Comparison of ENCODE assay signal across 39 mouse cellular contexts in genomic region chr11:66960797-66961196, GRCm38 (mm10). TPM values are rescaled to one million over a fixed set of nuclear protein-coding genes. Genes with fewer than 3 reads are reported as not detected.
DNase-seq lines count a peak whose midpoint lies in the region; ATAC-seq lines count a peak whose summit lies in the region.
"Had no signal": no experiment of that assay in that cellular context is flagged by ENCODE, and none has a peak within 500 bp of the region (broad histone marks: within the 10 kb centered on the region; RNA-seq: fewer than 3 reads in every experiment).

No protein-coding gene starts in this region.

- H3K4me2 ChIP-seq in intestine, embryonic 15.5 days (replicated peaks) = no peak overlapping the region; the same call in 1 of the 2 replicates
- H3K4me2 ChIP-seq in stomach, embryonic 15.5 days = no peak overlapping the region
- H3K4me2 ChIP-seq: forebrain, embryonic 12.5 days; hindbrain, embryonic 15.5 days; kidney, embryonic 15.5 days; limb, embryonic 15.5 days; liver, embryonic 13.5 days; midbrain, embryonic 13.5 days had no signal

- no peaks in the 10 kb centered on the region for H3K9me3 ChIP-seq in intestine, embryonic 15.5 days
- no peaks in the 10 kb centered on the region for H3K9me3 ChIP-seq in stomach, embryonic 15.5 days
- H3K9me3 ChIP-seq: forebrain, embryonic 12.5 days; hindbrain, embryonic 10.5 days; hindbrain, embryonic 15.5 days; kidney, embryonic 15.5 days; limb, embryonic 10.5 days; limb, embryonic 15.5 days; liver, embryonic 13.5 days; midbrain, embryonic 13.5 days had no signal

- ATAC-seq in intestine, embryonic 15.5 days = peak; percentile 88
- ATAC-seq in stomach, embryonic 15.5 days (ENCODE audit: insufficient read depth, low FRiP score, low read depth) = peak; percentile 47; the same call in 1 of the 2 replicates
- ATAC-seq: forebrain, postnatal 0 days; inflammation-experienced regulatory T-cells, adult 6 months; lung, postnatal 0 days; midbrain, embryonic 13.5 days had no signal

- 46% methylated on average over 1 of the region's 1 CpGs for WGBS in intestine, embryonic 15.5 days
- WGBS in stomach, embryonic 15.5 days = 52% methylated on average over 1 of the region's 1 CpGs

- peak; percentile 9 for DNase-seq in adrenal gland, postnatal 10 days
- no peak for DNase-seq in adrenal gland, postnatal 36 days
- peak; percentile 14 for DNase-seq in adipocyte (ENCODE audit: low spot score)
- no peak for DNase-seq in layer of hippocampus, adult 8-10 months (ENCODE audit: low spot score in 2 of 2)
- no peak for DNase-seq in retina, postnatal 1 day
- DNase-seq: cerebellum, adult 11 months; cerebellum, adult 9-11 months; forebrain, postnatal 0 days; heart, postnatal 14 days; kidney, postnatal 25 days; layer of hippocampus, postnatal 36 days; liver, embryonic 13.5 days; lung, adult 18-20 months; right cerebral cortex, postnatal 25 days; spleen, adult 18-20 months had no signal

- no peaks in the 10 kb centered on the region for H3K27me3 ChIP-seq in intestine, embryonic 15.5 days (replicated peaks)
- H3K27me3 ChIP-seq in stomach, embryonic 15.5 days (replicated peaks) = no peaks in the 10 kb centered on the region
- H3K27me3 ChIP-seq: forebrain, embryonic 12.5 days; hindbrain, embryonic 15.5 days; kidney, embryonic 15.5 days; limb, embryonic 15.5 days; liver, embryonic 13.5 days; midbrain, embryonic 13.5 days had no signal

- H3K9ac ChIP-seq in intestine, embryonic 15.5 days = no peak overlapping the region
- no peak overlapping the region for H3K9ac ChIP-seq in stomach, embryonic 15.5 days
- H3K9ac ChIP-seq: forebrain, embryonic 12.5 days; forebrain, postnatal 0 days; hindbrain, embryonic 15.5 days; kidney, embryonic 15.5 days; limb, embryonic 15.5 days; liver, embryonic 13.5 days; midbrain, embryonic 13.5 days had no signal

- H3K36me3 ChIP-seq in intestine, embryonic 15.5 days = no peaks in the 10 kb centered on the region
- no peaks in the 10 kb centered on the region for H3K36me3 ChIP-seq in stomach, embryonic 15.5 days
- H3K36me3 ChIP-seq: forebrain, embryonic 12.5 days; G1E; hindbrain, embryonic 10.5 days; hindbrain, embryonic 15.5 days; kidney, embryonic 15.5 days; limb, embryonic 10.5 days; limb, embryonic 15.5 days; liver, embryonic 13.5 days; midbrain, embryonic 13.5 days had no signal

- 0 out of 2 replicates have a peak, but pooled peaks cover 2% of the 10 kb centered on the region for H3K4me1 ChIP-seq in intestine, embryonic 15.5 days (replicated peaks)
- H3K4me1 ChIP-seq in stomach, embryonic 15.5 days = no peaks in the 10 kb centered on the region
- H3K4me1 ChIP-seq: forebrain, embryonic 12.5 days; hindbrain, embryonic 10.5 days; hindbrain, embryonic 15.5 days; kidney, embryonic 15.5 days; limb, embryonic 10.5 days; liver, embryonic 13.5 days; midbrain, embryonic 13.5 days had no signal

- H3K4me3 ChIP-seq in intestine, embryonic 15.5 days (replicated peaks) = no peak overlapping the region
- no peak overlapping the region for H3K4me3 ChIP-seq in stomach, embryonic 15.5 days (replicated peaks)
- H3K4me3 ChIP-seq: erythroblast, embryonic 14.5 days; forebrain, embryonic 12.5 days; hindbrain, embryonic 10.5 days; hindbrain, embryonic 15.5 days; kidney, embryonic 15.5 days; layer of hippocampus, adult 2 months; limb, embryonic 10.5 days; limb, embryonic 15.5 days; liver, embryonic 13.5 days; midbrain, embryonic 13.5 days had no signal

- peak overlapping the region; percentile 80 for H3K27ac ChIP-seq in intestine, embryonic 15.5 days
- peak overlapping the region; percentile 31; the same call in 1 of the 2 replicates for H3K27ac ChIP-seq in stomach, embryonic 15.5 days
- H3K27ac ChIP-seq: forebrain, embryonic 12.5 days; hindbrain, embryonic 10.5 days; hindbrain, embryonic 15.5 days; kidney, embryonic 15.5 days; layer of hippocampus, adult 2 months; limb, embryonic 10.5 days; limb, embryonic 15.5 days; liver, embryonic 13.5 days; macrophage; midbrain, embryonic 13.5 days had no signal

RNA-seq across cellular contexts. Expression of gene Tmem238l, which starts 4.4 kb away (rescaled TPM):
- total RNA-seq in adrenal gland, postnatal 10 days (2021) = not detected
- not detected for total RNA-seq in adrenal gland, postnatal 36 days (2021)
- polyA plus RNA-seq in intestine, embryonic 15.5 days (2015; fragmentation: Nextera tagmentation; extraction: Ambion mirVana) = 1.2 and 1.9 TPM in 2 replicates
- polyA plus RNA-seq in stomach, embryonic 15.5 days (2015; fragmentation: Nextera tagmentation; extraction: Ambion mirVana) = 0.57 and 0.77 TPM in 2 replicates
- not detected for total RNA-seq in layer of hippocampus, adult 8-10 months (2022)
- total RNA-seq: common myeloid progenitor, adult 5-6 weeks; forebrain, postnatal 0 days; G1E; gastrocnemius, adult 8-10 months; gastrocnemius, postnatal 4 days; heart, adult 8-10 months; heart, postnatal 14 days; layer of hippocampus, adult 2 months; layer of hippocampus, postnatal 36 days; megakaryocyte-erythroid progenitor cell, adult 5-6 weeks had no signal
- polyA plus RNA-seq: embryonic facial prominence, embryonic 14.5 days; erythroblast, embryonic 14.5 days; forebrain, embryonic 12.5 days; forebrain, postnatal 0 days; G1E; heart, embryonic 14.5 days; hindbrain, embryonic 10.5 days; hindbrain, embryonic 15.5 days; inflammation-experienced regulatory T-cells, adult 6 months; kidney, embryonic 15.5 days; limb, embryonic 10.5 days; liver, embryonic 13.5 days; lung, postnatal 0 days; macrophage; midbrain, embryonic 13.5 days; neural tube, embryonic 14.5 days; testis, adult 2 months had no signal

RNA-seq across cellular contexts. Expression of gene Pirt, which starts 49.0 kb away (rescaled TPM):
- total RNA-seq in adrenal gland, postnatal 10 days (2021) = 10 to 100 TPM in 1 of 2 experiments, 1 to 10 TPM in 1; 9.6 to 15.7 TPM
- 1 to 10 TPM; 6.9 to 7.9 TPM for total RNA-seq in adrenal gland, postnatal 36 days (2021)
- polyA plus RNA-seq in intestine, embryonic 15.5 days (2015; fragmentation: Nextera tagmentation; extraction: Ambion mirVana) = 5.7 and 6.4 TPM in 2 replicates
- polyA plus RNA-seq in stomach, embryonic 15.5 days (2015; fragmentation: Nextera tagmentation; extraction: Ambion mirVana) = 4.9 and 5.6 TPM in 2 replicates
- 1 to 10 TPM; 1.8 to 3.4 (median 2.3) TPM for total RNA-seq in layer of hippocampus, adult 8-10 months (2022)
- total RNA-seq: common myeloid progenitor, adult 5-6 weeks; megakaryocyte-erythroid progenitor cell, adult 5-6 weeks had no signal
- polyA plus RNA-seq: G1E; inflammation-experienced regulatory T-cells, adult 6 months; limb, embryonic 10.5 days; liver, embryonic 13.5 days; macrophage; testis, adult 2 months had no signal

Comparison
In these comparisons a context has a peak if more than half of its experiments do, and no peak if none do; other contexts are left out.
1. DNase-seq: peak in adrenal gland, postnatal 10 days (single experiment) and adipocyte (single experiment); none in adrenal gland, postnatal 36 days (0 of 2), layer of hippocampus, adult 8-10 months (0 of 2) and retina, postnatal 1 day (single experiment).